Mouse (Mus musculus) CH12.LX (cell line): Measurements from ENCODE around the gene Fkbp11.

Experiments
- CTCF ChIP-seq, 2 experiments: IDR thresholded peaks in 1 of 2; conservative IDR thresholded peaks in 1 of 2; 2 replicates each; pipeline ENCODE4 v1.5.1; 2011 to 2012; ENCODE audit warnings: low read depth in 2 of 2, low read length in 2 of 2, improper control_type of control experiment in 1 of 2, inconsistent platforms in 1 of 2, mild to moderate bottlenecking in 1 of 2, moderate library complexity in 1 of 2
- MYC ChIP-seq: IDR thresholded peaks from 2 replicates; pipeline ENCODE4 v1.6.1; 2011; ENCODE audit warnings: low read depth, mild to moderate bottlenecking, improper control_type of control experiment, low read length
- NELFE ChIP-seq: IDR thresholded peaks from 2 replicates; pipeline ENCODE4 v1.6.1; 2011; ENCODE audit warnings: low read depth, low read length, improper control_type of control experiment
- POLR2A ChIP-seq: IDR thresholded peaks from 2 replicates; pipeline ENCODE4 v1.6.1; 2011; ENCODE audit warnings: low read depth, mild to moderate bottlenecking, improper control_type of control experiment, low read length
- USF1 ChIP-seq: IDR thresholded peaks from 2 replicates; pipeline ENCODE4 v1.6.1; 2014; ENCODE audit warnings: low read depth, mild to moderate bottlenecking, inconsistent platforms, low read length, improper control_type of control experiment
- ZMIZ1 ChIP-seq: IDR thresholded peaks from 2 replicates; pipeline ENCODE4 v1.6.1; 2012; ENCODE audit warnings: low read depth, mild to moderate bottlenecking, inconsistent platforms, low read length, improper control_type of control experiment
- ZNF384 ChIP-seq: IDR thresholded peaks from 2 replicates; pipeline ENCODE4 v1.6.1; 2012; ENCODE audit warnings: low read depth, low read length, improper control_type of control experiment, inconsistent platforms

DNA sequence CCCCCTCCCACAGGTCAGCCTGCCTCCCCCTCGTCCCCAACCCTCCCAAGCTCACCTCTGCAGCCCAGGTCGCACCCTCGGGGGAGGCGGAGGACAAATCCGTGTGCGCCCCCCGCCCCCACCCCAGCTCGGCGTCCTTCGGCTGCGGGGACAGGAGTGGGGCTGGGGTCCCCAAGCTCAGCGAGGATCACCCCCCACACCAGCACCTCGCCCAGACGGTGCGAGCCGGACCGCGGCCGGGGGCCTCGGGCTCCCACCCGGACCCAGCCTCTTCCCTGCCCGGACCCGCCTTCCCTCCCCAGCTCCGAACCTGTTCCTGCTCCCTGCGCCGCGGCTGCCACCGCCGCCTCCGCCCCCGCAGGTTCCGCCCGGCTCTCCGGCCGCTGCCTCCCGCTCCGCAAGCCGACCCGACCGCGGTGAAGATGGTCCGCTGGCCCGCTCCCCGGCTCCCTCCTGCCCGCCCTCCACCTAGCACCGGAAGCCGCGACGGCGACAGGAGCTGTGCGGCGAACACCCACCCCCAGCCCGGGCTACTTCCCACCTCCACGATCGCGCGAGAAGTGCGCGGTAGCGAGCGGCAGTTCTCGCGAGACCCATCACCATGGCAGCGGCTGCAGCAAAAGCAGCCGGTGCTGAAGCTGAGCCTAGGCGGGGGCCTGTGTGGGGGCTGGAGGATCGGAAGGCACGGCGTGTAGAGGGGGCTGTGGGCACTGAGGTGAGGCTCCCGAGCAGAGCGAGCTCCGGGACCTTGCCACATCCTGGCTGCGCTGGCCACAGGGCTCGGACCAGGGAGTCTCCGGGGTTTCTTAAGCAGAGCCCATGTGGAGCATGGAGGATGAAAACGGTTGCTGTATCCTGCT is 34.9 kb upstream of the Fkbp11 start, which contains the start of gene Arf3:
- TF ChIP-seq CTCF (conservative IDR thresholded peaks at IDR 0.05 in 1 of 2, IDR thresholded peaks at IDR 0.05 in 1 of 2; ENCODE audit: low read depth in 2 of 2, low read length in 2 of 2) (no peak), NELFE (peak; percentile 95), USF1 (no peak), ZMIZ1 (peak; percentile 94), POLR2A (peak; percentile 88), MYC (no peak), ZNF384 (no peak)
